Mouse (Mus musculus) myocyte (in vitro differentiated cells): ENCODE measurements at regions not wholly inside any gene's neighbourhood (a gene's known extent, or its start where the extent isn't known, plus 50 kb on each side); places are given as distances from the start of the nearest gene placed in this dataset.

Experiments
- H3K27me3 ChIP-seq: one replicate; pipeline ENCODE4 v1.6.1; 2011; ENCODE audit not compliant: control insufficient read depth, insufficient read depth, insufficient read length
- H3K36me3 ChIP-seq: one replicate; pipeline ENCODE4 v1.6.1; 2011; ENCODE audit not compliant: control insufficient read depth, insufficient read depth
- H3K4me2 ChIP-seq: one replicate; pipeline ENCODE4 v1.6.1; 2011; ENCODE audit warnings: low read depth, control low read depth
- H3K4me3 ChIP-seq: one replicate; pipeline ENCODE4 v1.5.1; 2011; ENCODE audit warnings: mild to moderate bottlenecking, control low read depth, moderate library complexity
- H3K79me2 ChIP-seq: one replicate; pipeline ENCODE4 v1.6.1; 2011; ENCODE audit not compliant: control insufficient read depth, insufficient read depth
- H3ac ChIP-seq: one replicate; pipeline ENCODE4 v1.6.1; 2011; ENCODE audit not compliant: control insufficient read depth, insufficient read length
- CEBPB ChIP-seq: IDR thresholded peaks from 2 replicates; pipeline ENCODE4 v1.6.1; 2011; ENCODE audit warnings: mild to moderate bottlenecking, moderate library complexity; ENCODE audit not compliant: poor library complexity, insufficient read depth, severe bottlenecking
- E2F4 ChIP-seq: IDR thresholded peaks from one replicate; pipeline ENCODE4 v1.6.1; 2011; ENCODE audit warnings: mild to moderate bottlenecking, control low read depth, moderate library complexity; ENCODE audit not compliant: insufficient read depth
- MAX ChIP-seq: IDR thresholded peaks from one replicate; pipeline ENCODE4 v1.6.1; 2011; ENCODE audit warnings: low read depth, mild to moderate bottlenecking, control low read depth
- MYOD1 ChIP-seq, 3 experiments: IDR thresholded peaks; one replicate each; pipeline ENCODE4 v1.6.1; 2011; ENCODE audit warnings: control low read depth in 2 of 3, low read depth in 2 of 3, mild to moderate bottlenecking in 2 of 3, moderate library complexity in 1 of 3; ENCODE audit not compliant: insufficient read length in 2 of 3, control insufficient read depth in 1 of 3
- MYOG ChIP-seq, 3 experiments: IDR thresholded peaks; one replicate each; pipeline ENCODE4 v1.6.1; 2011; ENCODE audit warnings: control low read depth in 2 of 3, low read depth in 2 of 3, mild to moderate bottlenecking in 2 of 3; ENCODE audit not compliant: insufficient read length in 2 of 3, control insufficient read depth in 1 of 3, insufficient read depth in 1 of 3
- POLR2A ChIP-seq: IDR thresholded peaks from one replicate; pipeline ENCODE4 v1.6.1; 2011; ENCODE audit warnings: low read depth, mild to moderate bottlenecking, control low read depth, moderate library complexity; ENCODE audit not compliant: insufficient read length
- POLR2AphosphoS2 ChIP-seq: IDR thresholded peaks from one replicate; pipeline ENCODE4 v1.6.1; 2011; ENCODE audit warnings: low read depth, control low read depth; ENCODE audit not compliant: insufficient read length
- REST ChIP-seq: IDR thresholded peaks from one replicate; pipeline ENCODE4 v1.6.1; 2011; ENCODE audit warnings: mild to moderate bottlenecking, control low read depth, moderate library complexity; ENCODE audit not compliant: insufficient read depth, insufficient read length
- SRF ChIP-seq: IDR thresholded peaks from one replicate; pipeline ENCODE4 v1.6.1; 2011; ENCODE audit warnings: low read depth; ENCODE audit not compliant: control insufficient read depth, insufficient read length
- TCF12 ChIP-seq: IDR thresholded peaks from one replicate; pipeline ENCODE4 v1.6.1; 2011; ENCODE audit warnings: mild to moderate bottlenecking, control low read depth; ENCODE audit not compliant: poor library complexity, insufficient read depth, severe bottlenecking
- TCF3 ChIP-seq: IDR thresholded peaks from one replicate; pipeline ENCODE4 v1.6.1; 2011; ENCODE audit warnings: low read depth, control low read depth; ENCODE audit not compliant: insufficient read length
- USF1 ChIP-seq: IDR thresholded peaks from one replicate; pipeline ENCODE4 v1.6.1; 2011; ENCODE audit warnings: low read depth, mild to moderate bottlenecking, control low read depth, moderate library complexity

- TF ChIP-seq E2F4, result no peak
- TF ChIP-seq MYOD1 (IDR thresholded peaks at IDR 0.05; ENCODE audit: control insufficient read depth in 1 of 3, insufficient read length in 2 of 3, low read depth in 2 of 3), result no peak
- TF ChIP-seq POLR2AphosphoS2, result no peak
- TF ChIP-seq REST, result no peak
- no peak for TF ChIP-seq USF1
- no peak for TF ChIP-seq CEBPB
- TF ChIP-seq TCF3, result no peak
- TF ChIP-seq MYOG (IDR thresholded peaks at IDR 0.05; ENCODE audit: control insufficient read depth in 1 of 3, insufficient read depth in 1 of 3, insufficient read length in 2 of 3, low read depth in 2 of 3), result no peak
- TF ChIP-seq TCF12, result no peak
- TF ChIP-seq MAX, result no peak
- TF ChIP-seq SRF, result no peak
- TF ChIP-seq POLR2A, result no peak
- Histone ChIP-seq H3K79me2 (no peaks in the 10 kb centered on the region), H3K27me3 (no peaks in the 10 kb centered on the region), H3K4me3 (no peak overlapping the region), H3K36me3 (no peaks in the 10 kb centered on the region), H3K4me2 (no peak overlapping the region), H3ac (no peak overlapping the region)
Observed at GRCm38 (mm10) chr8:8084652-8085051, 576.4 kb downstream of the Efnb2 start.

- no peaks in the 10 kb centered on the region for H3K36me3 ChIP-seq
- H3K79me2 ChIP-seq, result no peaks in the 10 kb centered on the region
- no peak overlapping the region for H3ac ChIP-seq
- no peak overlapping the region for H3K4me2 ChIP-seq
- H3K4me3 ChIP-seq, result no peak overlapping the region
- TF ChIP-seq CEBPB (no peak), TCF12 (no peak), REST (no peak), E2F4 (no peak)
- H3K27me3 ChIP-seq, result no peaks in the 10 kb centered on the region
Observed at GRCm38 (mm10) chr8:8064074-8064473, 597.0 kb downstream of the Efnb2 start.

GRCm38 (mm10) chr8:8054224-8054916 is 606.7 kb downstream of the Efnb2 start:
- TF ChIP-seq MYOG (IDR thresholded peaks at IDR 0.05; ENCODE audit: control insufficient read depth in 1 of 3, insufficient read depth in 1 of 3, insufficient read length in 2 of 3, low read depth in 2 of 3), result no peak
- no peak for TF ChIP-seq REST
- no peak for TF ChIP-seq CEBPB
- TF ChIP-seq USF1, result no peak
- TF ChIP-seq MYOD1 (IDR thresholded peaks at IDR 0.05; ENCODE audit: control insufficient read depth in 1 of 3, insufficient read length in 2 of 3, low read depth in 2 of 3), result no peak
- TF ChIP-seq SRF, result no peak
- no peak for TF ChIP-seq TCF3
- no peak for TF ChIP-seq POLR2A
- TF ChIP-seq MAX, result no peak
- TF ChIP-seq TCF12, result no peak
- TF ChIP-seq POLR2AphosphoS2, result no peak
- TF ChIP-seq E2F4, result no peak
- Histone ChIP-seq H3K4me3 (no peak overlapping the region), H3ac (no peak overlapping the region), H3K27me3 (no peaks in the 10 kb centered on the region), H3K79me2 (no peaks in the 10 kb centered on the region), H3K4me2 (no peak overlapping the region), H3K36me3 (no peaks in the 10 kb centered on the region)

- no peak overlapping the region for H3K4me3 ChIP-seq
- no peaks in the 10 kb centered on the region for H3K36me3 ChIP-seq
- no peak overlapping the region for H3K4me2 ChIP-seq
- no peaks in the 10 kb centered on the region for H3K27me3 ChIP-seq
- no peaks in the 10 kb centered on the region for H3K79me2 ChIP-seq
- H3ac ChIP-seq, result no peak overlapping the region
- TF ChIP-seq REST (no peak), POLR2A (no peak), MAX (no peak), MYOD1 (IDR thresholded peaks at IDR 0.05; ENCODE audit: control insufficient read depth in 1 of 3, insufficient read length in 2 of 3, low read depth in 2 of 3) (no peak), SRF (no peak)
Observed at GRCm38 (mm10) chr8:8051186-8051585, 609.9 kb downstream of the Efnb2 start.

GRCm38 (mm10) chr8:8050778-8051177 is 610.3 kb downstream of the Efnb2 start:
- TF ChIP-seq MAX (no peak), POLR2A (no peak), E2F4 (no peak), REST (no peak)
- H3K4me3 ChIP-seq, result no peak overlapping the region
- H3ac ChIP-seq, result no peak overlapping the region
- H3K4me2 ChIP-seq, result no peak overlapping the region
- no peaks in the 10 kb centered on the region for H3K79me2 ChIP-seq
- no peaks in the 10 kb centered on the region for H3K27me3 ChIP-seq
- H3K36me3 ChIP-seq, result no peaks in the 10 kb centered on the region

- Histone ChIP-seq H3K79me2 (no peaks in the 10 kb centered on the region), H3ac (no peak overlapping the region), H3K36me3 (no peaks in the 10 kb centered on the region), H3K4me2 (no peak overlapping the region), H3K4me3 (no peak overlapping the region), H3K27me3 (no peaks in the 10 kb centered on the region)
- TF ChIP-seq POLR2A, result no peak
- TF ChIP-seq TCF3, result no peak
- TF ChIP-seq TCF12, result no peak
- TF ChIP-seq MAX, result no peak
- TF ChIP-seq POLR2AphosphoS2, result no peak
- no peak for TF ChIP-seq REST
- no peak for TF ChIP-seq MYOG (IDR thresholded peaks at IDR 0.05; ENCODE audit: control insufficient read depth in 1 of 3, insufficient read depth in 1 of 3, insufficient read length in 2 of 3, low read depth in 2 of 3)
- TF ChIP-seq MYOD1 (IDR thresholded peaks at IDR 0.05; ENCODE audit: control insufficient read depth in 1 of 3, insufficient read length in 2 of 3, low read depth in 2 of 3), result no peak
- TF ChIP-seq USF1, result no peak
- TF ChIP-seq SRF, result no peak
- no peak for TF ChIP-seq CEBPB
- TF ChIP-seq E2F4, result no peak
Observed at GRCm38 (mm10) chr8:8044926-8045325, 616.1 kb downstream of the Efnb2 start.
